Mouse (Mus musculus) embryonic facial prominence, embryonic 14.5 days (tissue): ENCODE measurements around the gene Cct6b. TPM values are rescaled to one million over a fixed set of nuclear protein-coding genes. Genes with fewer than 3 reads are reported as not detected.
"Not testable (repeated sequence)": the region's sequence is repeated elsewhere in the genome, so short reads cannot be mapped to it uniquely, and the experiment has no call there.

Experiments
- ATAC-seq: fragments of 200-750 bp; cut with Nextera tagmentation; 2 replicates; pipeline ENCODE4 v1.8.0; 2017; ENCODE audit warnings: low read depth, moderate number of reproducible peaks, moderate TSS enrichment
- DNase-seq: peaks from one replicate; pipeline ENCODE4 v3.0.0-alpha.2; 2015; ENCODE audit warnings: low spot score
- H3K27ac ChIP-seq: fragments of 300-500 bp; sonication (generic); replicated peaks from 2 replicates; pipeline ENCODE4 v1.5.1; 2014; ENCODE audit warnings: low read depth, mild to moderate bottlenecking, low read length, moderate library complexity
- H3K27me3 ChIP-seq: fragments of 300-500 bp; sonication (generic); replicated peaks from 2 replicates; pipeline ENCODE4 v1.6.1; 2014; ENCODE audit warnings: low read length; ENCODE audit not compliant: control insufficient read depth, insufficient read depth
- H3K36me3 ChIP-seq: fragments of 300-500 bp; sonication (generic); 2 replicates; pipeline ENCODE4 v1.6.1; 2014; ENCODE audit warnings: low read length, mixed read lengths; ENCODE audit not compliant: control insufficient read depth, insufficient read depth
- H3K4me1 ChIP-seq: fragments of 300-500 bp; sonication (generic); 2 replicates; pipeline ENCODE4 v1.6.1; 2014; ENCODE audit warnings: antibody characterized with exemption, low read length; ENCODE audit not compliant: control insufficient read depth, insufficient read depth
- H3K4me2 ChIP-seq: fragments of 300-500 bp; sonication (generic); 2 replicates; pipeline ENCODE4 v1.6.1; 2014; ENCODE audit warnings: low read depth, mild to moderate bottlenecking, low read length, moderate library complexity, mixed read lengths
- H3K4me3 ChIP-seq: fragments of 300-500 bp; sonication (generic); 2 replicates; pipeline ENCODE4 v1.5.1; 2014; ENCODE audit warnings: low read depth, mild to moderate bottlenecking, low read length
- H3K9ac ChIP-seq: fragments of 300-500 bp; sonication (generic); 2 replicates; pipeline ENCODE4 v1.6.1; 2014; ENCODE audit warnings: low read depth, mild to moderate bottlenecking, low read length, moderate library complexity, mixed read lengths
- H3K9me3 ChIP-seq: fragments of 300-500 bp; sonication (generic); 2 replicates; pipeline ENCODE4 v1.6.1; 2016; ENCODE audit warnings: low read length; ENCODE audit not compliant: control insufficient read depth
- WGBS: fragments of 180-500 bp; shearing (Covaris S2); extraction: QIAGEN DNeasy Blood & Tissue Kit; methylation state at CpG from one replicate; pipeline ENCODE4 v1.1.7; 2014; 5-methylcytosine and 5-hydroxymethylcytosine counted together
- polyA plus RNA-seq: library from polyadenylated mRNA; unstranded; fragments of >200 nt; fragmentation: Nextera tagmentation; extraction: Ambion mirVana; gene quantifications from 2 replicates; pipeline ENCODE4 v1.2.1, GENCODE M21; 2014

Gene Cct6b
- polyA plus RNA-seq, 1 experiment from 2014 or later = 0.43 TPM

GRCm38 (mm10) chr11:82734227-82734626 is 29.9 kb downstream of the Cct6b start:
- Histone ChIP-seq H3K9ac (no peak overlapping the region), H3K4me2 (no peak overlapping the region), H3K9me3 (no peaks in the 10 kb centered on the region), H3K36me3 (no peaks in the 10 kb centered on the region), H3K4me1 (no peaks in the 10 kb centered on the region), H3K27ac (no peak overlapping the region), H3K27me3 (no peaks in the 10 kb centered on the region), H3K4me3 (no peak overlapping the region)
- ATAC-seq = no peak
- no peak for DNase-seq

GRCm38 (mm10) chr11:82726862-82727261 is 37.3 kb downstream of the Cct6b start:
- DNase-seq = no peak
- H3K4me1 ChIP-seq = no peaks in the 10 kb centered on the region
- no peak overlapping the region for H3K27ac ChIP-seq
- H3K9me3 ChIP-seq = no peaks in the 10 kb centered on the region
- no peaks in the 10 kb centered on the region for H3K36me3 ChIP-seq
- 93% methylated on average over 2 of the region's 2 CpGs for WGBS
- no peak for ATAC-seq
- H3K4me3 ChIP-seq = no peak overlapping the region
- H3K27me3 ChIP-seq = no peaks in the 10 kb centered on the region
- H3K4me2 ChIP-seq = no peak overlapping the region
- no peak overlapping the region for H3K9ac ChIP-seq

DNA sequence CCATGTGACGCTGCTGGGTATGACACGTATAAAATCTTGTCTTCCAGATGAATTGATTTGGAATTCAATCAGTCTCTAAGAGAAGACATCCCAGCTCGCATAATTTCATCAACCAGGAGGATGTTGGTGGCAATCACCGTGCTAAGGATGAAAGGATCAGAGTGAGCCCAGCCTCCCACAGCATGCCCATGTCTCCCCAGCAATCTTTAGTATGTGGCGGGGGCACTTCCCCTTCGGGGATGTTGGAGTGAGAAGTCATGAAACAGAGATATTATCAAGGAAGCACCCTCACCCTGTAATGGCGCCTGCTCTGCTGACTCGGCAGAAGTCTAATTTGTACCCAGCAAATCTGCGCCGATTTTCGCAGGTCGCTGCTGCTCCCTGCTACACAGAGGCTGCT is 44.8 kb downstream of the Cct6b start:
- 80% methylated on average over 12 of the region's 12 CpGs for WGBS
- no peaks in the 10 kb centered on the region for H3K36me3 ChIP-seq
- ATAC-seq = no peak

GRCm38 (mm10) chr11:82712681-82713080 is 51.4 kb downstream of the Cct6b start:
- Histone ChIP-seq H3K4me1 (no peaks in the 10 kb centered on the region), H3K36me3 (no peaks in the 10 kb centered on the region), H3K27me3 (no peaks in the 10 kb centered on the region), H3K27ac (no peak overlapping the region), H3K4me2 (no peak overlapping the region), H3K9ac (no peak overlapping the region), H3K9me3 (no peaks in the 10 kb centered on the region), H3K4me3 (no peak overlapping the region)
- WGBS = 82% methylated on average over 3 of the region's 3 CpGs
- no peak for ATAC-seq
- peak; percentile 31 for DNase-seq

More for the DNA sequence above, 44.8 kb downstream of the Cct6b start:
- Histone ChIP-seq H3K9ac (no peak overlapping the region), H3K4me2 (no peak overlapping the region), H3K4me1 (no peaks in the 10 kb centered on the region), H3K4me3 (no peak overlapping the region), H3K9me3 (no peaks in the 10 kb centered on the region), H3K27ac (no peak overlapping the region), H3K27me3 (no peaks in the 10 kb centered on the region)
- DNase-seq = no peak

DNA sequence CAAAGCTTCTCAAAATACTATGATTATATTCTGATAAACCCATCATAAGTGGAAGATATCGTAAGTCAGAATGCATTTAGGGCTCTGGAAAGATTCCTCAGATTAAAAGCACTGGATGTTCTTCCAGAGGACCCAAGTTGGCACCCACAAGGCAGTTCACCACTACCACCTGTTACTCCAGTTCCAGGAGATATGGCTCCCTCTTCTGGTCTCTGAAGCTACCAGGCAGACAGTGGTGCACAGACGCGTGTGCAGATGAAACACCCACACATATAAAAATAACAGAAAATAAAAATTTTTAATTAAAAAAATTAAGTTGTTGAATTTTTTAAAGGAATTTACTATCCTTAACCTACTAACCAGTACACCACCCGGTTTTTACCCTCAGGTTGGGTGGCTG is 55.2 kb downstream of the Cct6b start:
- H3K9me3 ChIP-seq = no peaks in the 10 kb centered on the region
- H3K27me3 ChIP-seq = no peaks in the 10 kb centered on the region
- no peak overlapping the region for H3K27ac ChIP-seq
- H3K4me2 ChIP-seq = no peak overlapping the region
- WGBS = 75% methylated on average over 4 of the region's 4 CpGs
- no peak overlapping the region for H3K4me3 ChIP-seq
- no peak overlapping the region for H3K9ac ChIP-seq
- ATAC-seq (no peak), DNase-seq (no peak)
- H3K4me1 ChIP-seq = no peaks in the 10 kb centered on the region
- H3K36me3 ChIP-seq = no peaks in the 10 kb centered on the region

- H3K36me3 ChIP-seq = no peaks in the 10 kb centered on the region
- no peak overlapping the region for H3K4me3 ChIP-seq
- no peaks in the 10 kb centered on the region for H3K9me3 ChIP-seq
- 76% methylated on average over 6 of the region's 6 CpGs for WGBS
- H3K9ac ChIP-seq = no peak overlapping the region
- H3K4me1 ChIP-seq = no peaks in the 10 kb centered on the region
- H3K27ac ChIP-seq = no peak overlapping the region
- no peak for ATAC-seq
- no peak overlapping the region for H3K4me2 ChIP-seq
- H3K27me3 ChIP-seq = no peaks in the 10 kb centered on the region
- no peak for DNase-seq
These were observed 59.0 kb downstream of the Cct6b start for GRCm38 (mm10) chr11:82705082-82705481.

DNA sequence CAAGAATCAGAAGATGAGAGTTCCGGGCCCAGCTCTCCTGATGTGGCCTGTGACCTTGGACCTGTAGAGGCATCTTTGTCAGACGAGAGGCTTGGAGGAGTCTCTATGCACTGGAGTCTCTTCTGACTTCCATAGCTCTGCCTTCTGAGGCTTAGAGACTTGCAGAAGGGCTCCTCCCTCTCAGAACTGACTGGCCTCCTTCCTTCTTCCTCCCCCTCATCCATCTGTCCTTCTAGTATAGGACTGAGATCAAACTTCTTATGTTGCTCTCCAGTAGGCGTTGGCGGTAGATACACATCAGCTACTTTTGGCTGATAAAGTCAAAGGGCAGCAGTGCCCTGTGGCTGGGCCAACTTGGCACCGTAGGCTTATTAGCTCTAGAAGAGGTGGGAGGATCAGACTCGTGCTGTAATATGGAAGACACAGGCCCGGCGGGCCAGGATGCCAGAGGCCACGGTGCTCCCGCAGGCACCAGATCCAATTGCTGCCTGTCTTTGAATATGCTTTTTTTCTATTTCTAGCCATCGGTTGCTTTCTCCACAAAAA is 64.2 kb downstream of the Cct6b start:
- no peak overlapping the region for H3K4me2 ChIP-seq
- no peak for DNase-seq
- no peak for ATAC-seq
- H3K4me1 ChIP-seq = no peaks in the 10 kb centered on the region
- WGBS = 70% methylated on average over 11 of the region's 11 CpGs
- H3K27me3 ChIP-seq = no peaks in the 10 kb centered on the region
- no peak overlapping the region for H3K27ac ChIP-seq
- no peaks in the 10 kb centered on the region for H3K36me3 ChIP-seq
- H3K4me3 ChIP-seq = no peak overlapping the region
- no peaks in the 10 kb centered on the region for H3K9me3 ChIP-seq
- H3K9ac ChIP-seq = no peak overlapping the region

- DNase-seq (no peak), ATAC-seq (no peak)
- H3K9ac ChIP-seq = no peak overlapping the region
- H3K27ac ChIP-seq = no peak overlapping the region
- H3K4me1 ChIP-seq = peaks cover 13% of the 10 kb centered on the region; the same call in 1 of the 2 replicates
- no peaks in the 10 kb centered on the region for H3K36me3 ChIP-seq
- no peaks in the 10 kb centered on the region for H3K9me3 ChIP-seq
- WGBS = 71% methylated on average over 7 of the region's 7 CpGs
- H3K4me3 ChIP-seq = no peak overlapping the region
- H3K27me3 ChIP-seq = no peaks in the 10 kb centered on the region
- no peak overlapping the region for H3K4me2 ChIP-seq
These were observed 68.2 kb downstream of the Cct6b start for GRCm38 (mm10) chr11:82695930-82696329.

DNA sequence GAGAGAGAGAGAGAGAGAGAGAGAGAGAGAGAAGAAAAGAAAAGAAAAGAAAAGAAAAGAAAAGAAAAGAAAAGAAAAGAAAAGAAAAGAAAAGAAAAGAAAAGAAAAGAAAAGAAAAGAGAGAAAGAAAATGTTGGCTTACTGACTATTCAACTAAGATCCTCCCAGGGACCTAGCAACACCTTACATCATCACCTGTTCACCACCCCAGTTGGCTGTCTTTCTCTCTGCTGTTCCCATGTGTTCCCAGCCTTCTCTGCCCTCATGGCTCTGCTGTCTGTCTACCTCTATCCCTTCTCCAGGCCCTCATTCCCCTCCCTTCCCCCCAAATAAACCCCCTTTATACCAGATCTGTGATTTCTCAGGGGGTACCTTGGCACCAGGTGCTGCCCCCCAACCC is 69.2 kb downstream of the Cct6b start:
- not testable (repeated sequence) for ATAC-seq, H3K4me3 ChIP-seq, H3K4me2 ChIP-seq, H3K9ac ChIP-seq, DNase-seq, H3K9me3 ChIP-seq, H3K36me3 ChIP-seq, H3K27ac ChIP-seq, H3K27me3 ChIP-seq
- H3K4me1 ChIP-seq = peaks cover 13% of the 10 kb centered on the region; the same call in 1 of the 2 replicates
